Mouse (Mus musculus) forebrain, embryonic 16.5 days (tissue): Measurements from ENCODE around the gene Gnb1. TPM values are rescaled to one million over a fixed set of nuclear protein-coding genes. Genes with fewer than 3 reads are reported as not detected.

ENCODE experiments used
- ATAC-seq: fragments of 200-750 bp; cut with Nextera tagmentation; 2 replicates; pipeline ENCODE4 v1.8.0; 2017; ENCODE audit warnings: mild to moderate bottlenecking, moderate library complexity
- H3K27ac ChIP-seq: fragments of 300-500 bp; sonication (generic); 2 replicates; pipeline ENCODE4 v1.5.1; 2014; ENCODE audit warnings: low read length, control low read depth
- H3K27me3 ChIP-seq: fragments of 300-500 bp; sonication (generic); replicated peaks from 2 replicates; pipeline ENCODE4 v1.6.1; 2014; ENCODE audit warnings: low read length; ENCODE audit not compliant: control insufficient read depth, insufficient read depth
- H3K36me3 ChIP-seq: fragments of 300-500 bp; sonication (generic); 2 replicates; pipeline ENCODE4 v1.6.1; 2014; ENCODE audit not compliant: control insufficient read depth, insufficient read depth
- H3K4me1 ChIP-seq: fragments of 300-500 bp; sonication (generic); replicated peaks from 2 replicates; pipeline ENCODE4 v1.6.1; 2014; ENCODE audit warnings: low read length; ENCODE audit not compliant: control insufficient read depth, insufficient read depth
- H3K4me2 ChIP-seq: fragments of 300-500 bp; sonication (generic); 2 replicates; pipeline ENCODE4 v1.6.1; 2014; ENCODE audit warnings: mild to moderate bottlenecking, low read length, control low read depth
- H3K4me3 ChIP-seq: fragments of 300-500 bp; sonication (generic); replicated peaks from 2 replicates; pipeline ENCODE4 v1.5.1; 2014; ENCODE audit warnings: mild to moderate bottlenecking, low read length, control low read depth
- H3K9ac ChIP-seq: fragments of 300-500 bp; sonication (generic); replicated peaks from 2 replicates; pipeline ENCODE4 v1.6.1; 2014; ENCODE audit warnings: low read depth, low read length, control low read depth
- H3K9me3 ChIP-seq: fragments of 300-500 bp; sonication (generic); 2 replicates; pipeline ENCODE4 v1.6.1; 2016; ENCODE audit warnings: low read length; ENCODE audit not compliant: control insufficient read depth
- WGBS: fragments of 180-500 bp; shearing (Covaris S2); extraction: QIAGEN DNeasy Blood & Tissue Kit; methylation state at CpG from one replicate; pipeline ENCODE4 v1.1.7; 2014; 5-methylcytosine and 5-hydroxymethylcytosine counted together
- polyA plus RNA-seq: library from polyadenylated mRNA; unstranded; fragments of >200 nt; fragmentation: Nextera tagmentation; extraction: Ambion mirVana; gene quantifications from 2 replicates; pipeline ENCODE4 v1.2.1, GENCODE M21; 2015

Gnb1 gene
- polyA plus RNA-seq, 1 experiment from 2014 or later: 1,158 TPM

GRCm38 (mm10) chr4:155606825-155607224 lies 115.7 kb downstream of the Gnb1 start:
- ATAC-seq: no peak
- no peak overlapping the region for H3K27ac ChIP-seq
- no peaks in the 10 kb centered on the region for H3K27me3 ChIP-seq
- peaks cover 11% of the 10 kb centered on the region for H3K4me1 ChIP-seq
- peaks cover 9% of the 10 kb centered on the region for H3K36me3 ChIP-seq
- no peak overlapping the region for H3K4me3 ChIP-seq
- no peak overlapping the region for H3K9ac ChIP-seq
- no peak overlapping the region for H3K4me2 ChIP-seq
- 75% methylated on average over 2 of the region's 2 CpGs for WGBS
- no peaks in the 10 kb centered on the region for H3K9me3 ChIP-seq

Other genes starting within 250 kb of the Gnb1 start
- 79.4 and 84.0 TPM in 2 replicates for gene Faap20, start 241.6 kb upstream of the Gnb1 start, polyA plus RNA-seq
- gene Prkcz, start 130.0 kb upstream of the Gnb1 start, polyA plus RNA-seq: 68.9 and 86.5 TPM in 2 replicates
- gene Gabrd, start 93.2 kb upstream of the Gnb1 start, polyA plus RNA-seq: 2.2 and 3.2 TPM in 2 replicates
- 4.2 and 4.9 TPM in 2 replicates for gene Cfap74, start 82.2 kb upstream of the Gnb1 start, polyA plus RNA-seq
- not detected in 2 replicates for gene Tmem52, start 22.2 kb upstream of the Gnb1 start, polyA plus RNA-seq
- 113 and 120 TPM in 2 replicates for gene Nadk, start 71.0 kb downstream of the Gnb1 start, polyA plus RNA-seq
- 12.0 and 12.9 TPM in 2 replicates for gene Slc35e2, start 110.1 kb downstream of the Gnb1 start, polyA plus RNA-seq
- gene Cdk11b, start 133.5 kb downstream of the Gnb1 start, polyA plus RNA-seq: 62.4 and 65.2 TPM in 2 replicates
- gene Gm10563, start 154.0 kb downstream of the Gnb1 start, polyA plus RNA-seq: not detected in 2 replicates
- 3.0 and 3.2 TPM in 2 replicates for gene Mmp23, start 162.0 kb downstream of the Gnb1 start, polyA plus RNA-seq
- gene Mib2, start 177.8 kb downstream of the Gnb1 start, polyA plus RNA-seq: 49.8 and 63.1 TPM in 2 replicates
- gene Fndc10, start 203.0 kb downstream of the Gnb1 start, polyA plus RNA-seq: 4.8 and 7.5 TPM in 2 replicates
- gene Ssu72, start 213.4 kb downstream of the Gnb1 start, polyA plus RNA-seq: 134 and 150 TPM in 2 replicates
- gene Tmem240, start 243.4 kb downstream of the Gnb1 start, polyA plus RNA-seq: 7.3 and 11.4 TPM in 2 replicates